Mouse (Mus musculus) gastrocnemius, adult 2 months (tissue): ENCODE results near the gene Akr1cl. TPM values are rescaled to one million over a fixed set of nuclear protein-coding genes. Genes with fewer than 3 reads are reported as not detected.

ENCODE experiments used
- DNase-seq: peaks from one replicate; pipeline ENCODE4 v3.0.0; 2022
- H3K27ac ChIP-seq: fragments of 200-600 bp; 2 replicates; pipeline ENCODE4 v1.8.1; 2022; ENCODE audit warnings: mild to moderate bottlenecking
- H3K4me3 ChIP-seq: fragments of 200-600 bp; 2 replicates; pipeline ENCODE4 v1.8.1; 2022; ENCODE audit warnings: mild to moderate bottlenecking, moderate library complexity
- CTCF ChIP-seq: fragments of 200-600 bp; IDR thresholded peaks from 2 replicates; pipeline ENCODE4 v1.8.1; 2022; ENCODE audit warnings: antibody characterized with exemption, mild to moderate bottlenecking, moderate library complexity
- intact Hi-C: fragments of 180-260 bp; cut with DNase I; formaldehyde crosslinking; loops from one replicate; pipeline ENCODE4 v1.15.1; 2025
- total RNA-seq, 2 experiments: library from RNA; stranded (reverse); gene quantifications; 2 replicates each; pipeline ENCODE4 v1.2.3; 2021

The Akr1cl gene
- total RNA-seq, 2 experiments from 2014 or later, result not detected

DNA sequence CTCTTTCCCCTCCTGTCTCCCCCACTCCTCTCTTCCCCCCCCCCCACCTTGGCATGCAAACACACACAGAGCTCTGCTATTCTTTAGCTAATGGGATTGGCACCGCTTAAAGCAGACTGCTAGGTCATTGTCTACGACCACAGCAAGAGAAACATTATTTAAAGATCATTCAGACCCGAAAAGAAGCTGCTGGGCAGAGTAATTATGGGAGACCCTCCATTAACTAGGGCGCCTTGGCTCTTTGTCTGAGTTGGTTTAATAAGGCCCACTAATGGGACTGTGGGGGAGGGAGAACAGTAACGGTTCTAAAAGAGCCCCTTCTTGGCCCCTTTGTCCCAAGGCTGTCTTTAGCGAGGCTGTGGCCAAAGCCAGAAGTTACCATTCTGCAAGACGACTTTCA, 57.2 kb downstream of the Akr1cl start:
- TF ChIP-seq CTCF, result no peak
- H3K4me3 ChIP-seq, result no peak overlapping the region
- intact Hi-C loops, result no loop called here
- DNase-seq, result no peak
- no peak overlapping the region for H3K27ac ChIP-seq

- no peak overlapping the region for H3K27ac ChIP-seq
- H3K4me3 ChIP-seq, result no peak overlapping the region
- no peak for TF ChIP-seq CTCF
- DNase-seq, result no peak
- intact Hi-C loops, result no loop called here
Observed at GRCm38 (mm10) chr1:64970685-64971084, 61.9 kb downstream of the Akr1cl start.

Other genes starting within 250 kb of the Akr1cl start
- 1 to 10 TPM; 6.6 to 7.9 TPM for gene Plekhm3, start 75.9 kb downstream of the Akr1cl start, total RNA-seq
- not detected for gene Cryge, start 18.4 kb upstream of the Akr1cl start, total RNA-seq
- not detected for gene Crygd, start 30.7 kb upstream of the Akr1cl start, total RNA-seq
- gene Crygc, start 40.9 kb upstream of the Akr1cl start, total RNA-seq, result not detected
- not detected for gene Crygb, start 49.5 kb upstream of the Akr1cl start, total RNA-seq
- gene Cryga, start 70.6 kb upstream of the Akr1cl start, total RNA-seq, result not detected
- not detected for gene Gm28845, start 86.8 kb upstream of the Akr1cl start, total RNA-seq
- not detected for gene D630023F18Rik, start 90.5 kb upstream of the Akr1cl start, total RNA-seq
- 10 to 100 TPM; 22.6 to 24.8 TPM for gene Idh1, start 153.7 kb upstream of the Akr1cl start, total RNA-seq
- 1 to 10 TPM; 7.8 to 8.6 TPM for gene Pikfyve, start 153.9 kb upstream of the Akr1cl start, total RNA-seq
- gene Pth2r, start 249.3 kb upstream of the Akr1cl start, total RNA-seq, result not detected